Mouse (Mus musculus): ENCODE measurements at regions not wholly inside any gene's neighbourhood (a gene's known extent, or its start where the extent isn't known, plus 50 kb on each side); places are given as distances from the start of the nearest gene placed in this dataset.

GRCm38 (mm10) chr16:29993111-29993510, 71.1 kb upstream of the Hes1 start:
- no peak for TF ChIP-seq EP300 (IDR thresholded peaks at IDR 0.05)
- TF ChIP-seq CTCF (IDR thresholded peaks at IDR 0.05): no peak
